Mouse (Mus musculus): ENCODE measurements around the gene Slc5a3. TPM values are rescaled to one million over a fixed set of nuclear protein-coding genes. Genes with fewer than 3 reads are reported as not detected.

Gene Slc5a3
- 10 to 100 TPM; 31.7 to 52.8 (median 41.2) TPM for total RNA-seq (2022)

DNA sequence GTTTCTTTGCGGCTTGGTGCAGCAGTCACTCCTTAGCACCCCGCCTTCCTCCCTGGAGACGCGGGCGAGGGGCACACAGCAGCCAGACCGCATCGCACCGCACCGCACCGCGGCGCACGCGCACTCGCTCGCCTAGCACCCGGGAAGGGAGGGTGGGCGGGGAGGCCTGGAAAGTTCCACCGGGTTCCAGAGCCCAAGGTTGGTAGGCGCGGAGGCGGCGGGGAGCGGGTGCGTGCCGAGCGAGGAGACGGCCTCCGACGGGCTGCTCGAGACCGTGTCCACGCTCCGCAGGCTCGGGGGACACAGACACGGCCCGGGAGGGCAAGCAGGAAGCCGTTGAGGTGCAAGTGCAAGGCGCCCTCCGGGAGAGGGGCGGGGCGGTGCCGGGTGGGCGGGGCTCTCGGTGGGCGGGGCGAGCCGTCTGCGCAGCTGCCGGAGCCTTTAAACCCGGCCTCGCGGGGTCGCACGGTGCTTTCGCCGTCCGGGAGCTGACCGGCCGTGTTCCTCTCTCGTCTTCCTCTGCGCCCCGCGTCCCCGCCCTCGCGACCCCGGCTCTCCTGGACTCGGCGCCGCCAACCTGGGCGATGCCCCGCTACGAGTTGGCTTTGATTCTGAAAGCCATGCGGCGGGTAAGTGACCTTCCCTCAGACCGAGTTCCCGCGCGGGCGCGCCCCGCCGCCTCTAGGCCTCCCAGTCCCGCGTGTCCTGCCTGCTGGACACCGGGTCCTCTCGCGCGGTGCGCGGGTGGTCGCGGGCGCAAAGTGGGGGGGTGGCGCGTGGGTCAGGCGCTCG lies at the start of gene Slc5a3, which contains the start of the genes Mrps6 and Gm49711:
Gene Slc5a3, plus strand, starts transcription at position 471 of the 792 bp plus-strand sequence.
Gene Mrps6, plus strand, starts transcription at position 419 of the 792 bp plus-strand sequence.
Gene Gm49711, plus strand, starts transcription at position 465 of the 792 bp plus-strand sequence.
- DNase-seq (ENCODE audit: low spot score in 2 of 2) = peak; percentile 70 to 85

DNA sequence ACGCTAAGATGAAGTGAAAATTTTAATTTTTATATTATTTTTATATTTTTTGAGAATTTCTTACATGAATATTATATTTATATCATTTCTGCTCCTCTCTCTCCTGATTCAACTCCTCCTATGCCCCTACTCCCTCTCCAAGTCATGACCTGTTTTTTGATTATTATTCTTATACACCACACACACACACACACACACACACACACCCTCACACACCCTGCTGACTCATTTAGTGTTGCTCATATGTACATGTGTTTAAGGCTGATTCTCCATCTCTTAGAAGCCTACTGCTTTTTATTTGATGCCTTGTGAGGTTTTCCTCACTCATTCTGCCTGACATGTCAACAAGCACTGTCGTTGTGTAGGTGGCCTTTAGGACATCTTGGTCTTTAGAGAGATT lies 48.5 kb upstream of the Slc5a3 start:
- no peak for DNase-seq (ENCODE audit: low spot score in 2 of 2)

DNA sequence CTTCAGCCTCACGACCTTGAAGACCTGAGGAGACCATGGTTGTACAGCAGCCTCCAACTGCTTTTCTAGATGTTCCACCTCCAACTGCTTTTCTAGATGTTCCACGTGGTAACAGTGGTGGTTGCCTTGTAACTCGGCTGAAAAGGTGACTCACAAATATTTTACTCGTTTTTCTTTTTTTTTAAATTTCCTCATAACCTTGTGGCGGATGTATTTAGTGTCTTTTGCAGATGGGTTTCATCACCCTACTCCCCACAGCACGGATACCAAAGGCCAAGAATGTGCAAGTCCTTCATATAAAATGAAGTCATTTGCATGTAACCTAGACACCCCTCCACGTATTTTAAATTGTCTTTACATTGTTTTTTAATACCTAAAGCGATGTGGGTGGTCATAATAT lies 41.3 kb upstream of the Slc5a3 start:
- DNase-seq (ENCODE audit: low spot score in 2 of 2) = no peak

DNA sequence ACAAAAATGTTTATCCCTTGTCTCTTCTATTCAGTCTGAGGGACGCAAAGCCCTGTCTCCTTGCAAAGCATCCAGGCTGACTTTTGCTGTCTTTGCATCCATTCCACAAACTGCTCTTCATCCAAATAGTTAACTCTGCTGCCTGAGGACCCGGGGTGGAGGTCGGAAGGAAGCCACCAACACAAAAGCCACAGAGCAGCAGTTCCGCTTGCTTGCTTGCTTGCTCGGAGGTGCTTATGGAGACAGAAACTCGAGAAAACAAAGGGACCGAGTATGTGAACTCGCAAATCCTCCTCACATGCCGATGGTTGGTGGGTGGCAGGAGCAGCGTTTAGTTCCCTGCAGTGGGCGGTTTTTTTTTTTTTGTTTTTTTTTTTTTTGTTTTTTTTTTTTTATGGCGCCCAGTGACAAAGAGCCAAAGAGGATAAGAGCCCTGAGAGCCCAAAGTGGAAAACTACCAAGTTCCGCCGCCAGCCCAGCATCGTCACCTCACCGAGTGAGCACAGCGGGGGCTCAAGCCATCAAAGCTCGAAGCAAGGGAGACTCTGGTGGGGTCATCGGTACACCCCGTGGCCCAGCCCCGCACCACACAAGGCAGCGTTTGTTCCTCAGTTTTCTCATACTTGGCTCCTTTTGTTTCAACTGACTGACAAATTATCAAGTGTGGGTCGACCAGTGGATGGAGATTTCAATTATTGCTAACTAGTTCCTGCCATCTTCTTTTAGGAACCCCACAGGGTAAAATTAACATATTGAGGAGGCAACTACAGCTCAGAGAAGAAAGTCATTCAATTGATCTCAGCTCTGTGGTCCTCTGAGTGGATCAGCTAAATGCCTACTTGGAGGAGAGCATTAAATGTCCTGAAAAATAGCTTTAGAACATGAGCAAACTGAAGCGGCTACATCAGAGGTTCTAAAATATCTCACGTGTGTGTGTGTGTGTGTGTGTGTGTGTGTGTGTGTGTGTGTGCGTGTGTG lies 38.7 kb upstream of the Slc5a3 start:
- peak in 1 of 2 experiments; percentile 18 for DNase-seq (ENCODE audit: low spot score in 2 of 2)

DNA sequence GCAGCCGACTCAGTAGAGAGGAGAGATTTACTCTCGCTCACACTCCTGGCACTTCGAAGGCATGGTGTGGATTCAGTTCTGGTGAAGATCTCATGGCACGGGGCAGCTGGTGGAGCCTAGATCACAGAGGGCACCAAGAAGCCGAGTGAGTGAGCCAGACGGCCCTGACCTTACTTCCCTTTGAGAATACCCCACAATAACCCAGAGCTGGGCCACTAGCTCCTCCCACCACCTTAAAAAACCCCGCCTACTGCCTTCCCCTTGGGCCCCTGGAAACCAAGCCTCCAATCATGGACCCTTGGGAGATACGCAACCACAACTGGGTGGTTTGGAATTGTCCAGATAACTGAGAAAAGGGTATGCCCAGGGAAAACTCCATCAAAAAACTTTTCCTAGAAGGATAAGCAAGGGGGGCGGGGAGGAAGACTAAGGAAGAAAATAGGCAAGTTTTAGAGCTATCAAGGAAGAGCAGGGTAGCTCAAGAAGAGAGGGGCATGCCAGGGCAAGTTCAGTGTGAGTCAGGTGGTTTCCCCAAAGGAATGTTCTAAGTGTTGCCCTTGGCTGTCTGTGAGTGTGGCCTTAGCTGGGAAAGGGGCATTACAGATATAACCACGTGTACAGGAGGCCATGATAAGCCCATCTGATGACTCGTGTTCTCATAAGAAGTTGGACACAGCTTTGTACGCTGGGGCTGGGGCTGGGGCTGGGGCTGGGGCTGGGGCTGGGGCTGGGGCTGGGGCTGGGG lies 36.3 kb upstream of the Slc5a3 start:
- no peak for DNase-seq (ENCODE audit: low spot score in 2 of 2)

DNA sequence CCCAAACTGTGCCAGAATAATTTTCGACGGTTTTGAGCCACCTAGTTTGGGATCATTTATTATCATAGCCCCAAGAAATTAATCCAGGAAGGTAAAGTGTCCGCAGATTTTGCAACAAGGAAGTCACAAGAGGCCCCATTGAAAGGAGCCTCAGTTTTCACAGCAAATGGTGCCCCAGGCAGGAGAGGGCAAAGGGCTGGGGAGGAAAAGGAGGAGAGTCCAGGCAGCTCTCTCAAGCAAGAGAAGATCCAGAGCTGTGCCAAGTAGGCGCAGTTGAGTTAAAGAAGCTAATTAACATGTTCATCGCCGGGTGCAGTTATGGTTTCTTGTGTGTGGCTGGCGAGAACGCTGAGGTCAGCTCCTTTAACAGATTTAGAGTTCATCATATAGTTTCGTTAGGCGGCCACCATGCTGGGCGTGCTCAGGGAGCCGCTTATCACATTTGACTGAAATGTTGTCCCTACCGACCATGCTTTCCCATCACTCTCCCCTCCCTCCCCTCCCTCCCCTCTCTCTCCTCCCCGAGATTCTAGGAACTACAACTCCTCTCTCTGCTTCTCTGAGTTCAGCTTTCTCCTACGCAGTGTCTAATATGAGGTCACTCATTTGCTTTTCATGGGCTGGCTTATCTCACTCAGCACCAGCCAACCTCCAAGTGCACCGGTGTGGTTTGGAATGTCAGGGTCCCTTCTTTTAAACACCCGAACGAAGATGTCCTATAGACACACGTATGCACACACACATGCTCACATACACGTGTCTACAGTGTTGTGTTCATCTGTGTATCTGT lies 35.4 kb upstream of the Slc5a3 start:
- no peak for DNase-seq (ENCODE audit: low spot score in 2 of 2)

DNA sequence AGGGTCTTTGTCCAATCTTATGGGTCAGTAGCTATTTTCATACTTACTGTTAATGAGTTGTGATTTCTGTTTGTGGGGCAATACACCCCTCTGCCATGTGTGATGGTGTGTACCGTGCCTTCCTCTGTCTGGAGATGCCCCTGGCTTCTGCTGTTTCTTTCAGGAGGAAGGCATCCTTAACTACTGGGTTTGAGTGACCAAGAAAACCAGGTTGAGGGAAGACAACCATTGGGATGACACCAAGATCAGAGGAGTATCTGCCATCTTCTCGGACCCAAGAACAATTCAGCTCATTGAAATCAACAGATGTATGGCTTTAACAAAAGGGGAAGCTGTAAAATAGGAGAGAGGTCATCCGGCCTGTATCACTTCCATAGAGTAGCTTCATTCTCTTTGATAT lies 24.8 kb upstream of the Slc5a3 start:
- DNase-seq (ENCODE audit: low spot score in 2 of 2) = no peak

DNA sequence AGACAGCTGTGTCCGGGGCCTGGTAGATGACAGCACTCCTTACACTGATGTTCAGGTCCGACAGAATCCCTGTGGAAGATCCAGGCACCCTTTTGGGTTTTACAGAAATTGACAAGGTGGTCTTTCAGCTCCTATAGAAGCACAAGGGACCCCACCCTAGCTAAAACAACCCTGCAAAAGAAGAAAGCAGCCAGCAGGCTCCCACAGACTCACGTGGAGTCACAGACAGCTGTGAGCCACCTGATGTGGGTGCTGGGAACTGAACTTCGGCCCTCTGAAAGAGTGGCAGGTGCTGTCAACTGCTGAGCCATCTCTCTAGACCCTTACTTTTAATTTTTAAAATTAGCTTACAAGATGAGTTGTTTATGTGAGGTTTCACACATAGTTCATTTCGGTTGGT lies 23.4 kb upstream of the Slc5a3 start:
- DNase-seq (ENCODE audit: low spot score in 2 of 2) = no peak

DNA sequence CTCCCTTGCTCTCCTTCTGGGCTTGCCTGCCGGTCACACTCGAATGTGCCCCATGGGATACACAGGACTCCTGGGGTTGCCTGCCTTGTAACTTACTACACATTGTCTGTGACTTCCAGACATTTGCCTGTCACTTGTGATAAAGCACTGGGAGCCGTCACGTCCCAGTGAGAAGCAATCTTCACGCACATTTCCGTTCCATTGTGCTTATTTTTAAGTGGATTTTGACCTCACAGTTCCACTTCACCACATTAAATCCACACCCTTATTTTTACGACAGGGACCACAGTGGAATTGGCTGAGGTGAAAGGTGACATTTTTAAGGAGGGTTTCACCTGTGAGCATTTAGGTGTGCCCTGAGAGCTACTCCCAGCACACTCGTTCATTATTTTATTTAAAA lies 21.4 kb upstream of the Slc5a3 start:
- no peak for DNase-seq (ENCODE audit: low spot score in 2 of 2)

DNA sequence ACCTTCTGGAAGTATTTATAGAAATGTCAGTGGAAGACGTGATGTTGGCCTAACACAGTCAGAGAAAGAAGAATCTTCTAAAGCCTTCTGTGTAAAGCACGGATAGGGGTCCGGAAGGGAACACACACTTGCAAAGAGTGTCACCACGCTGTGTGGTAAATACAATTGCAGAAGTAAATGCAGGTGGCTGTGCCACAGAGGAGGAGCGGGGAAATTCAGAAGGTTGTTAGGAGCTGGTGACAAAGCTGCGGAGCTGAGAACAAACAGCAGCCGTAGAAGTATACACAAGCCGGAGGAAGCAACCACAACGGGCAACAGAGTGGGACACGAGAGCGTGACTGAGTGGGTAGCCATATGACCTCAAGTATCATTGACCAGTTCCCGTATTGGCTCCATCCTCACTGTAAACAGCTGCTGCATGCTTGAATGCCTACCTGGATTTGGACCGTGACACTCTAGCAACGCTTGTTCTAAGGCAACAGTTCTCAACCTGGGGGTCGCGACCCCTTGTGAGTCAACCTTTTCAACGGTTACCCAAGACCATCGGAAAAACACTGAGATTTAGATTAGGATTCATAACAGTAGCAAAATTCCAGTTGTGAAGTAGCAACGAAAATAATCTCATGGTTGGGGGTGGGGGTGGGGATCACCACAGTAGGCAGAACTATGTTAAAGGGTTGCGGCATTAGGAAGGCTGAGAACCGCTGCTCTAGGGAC lies 20.1 kb upstream of the Slc5a3 start:
- DNase-seq (ENCODE audit: low spot score in 2 of 2) = no peak

DNA sequence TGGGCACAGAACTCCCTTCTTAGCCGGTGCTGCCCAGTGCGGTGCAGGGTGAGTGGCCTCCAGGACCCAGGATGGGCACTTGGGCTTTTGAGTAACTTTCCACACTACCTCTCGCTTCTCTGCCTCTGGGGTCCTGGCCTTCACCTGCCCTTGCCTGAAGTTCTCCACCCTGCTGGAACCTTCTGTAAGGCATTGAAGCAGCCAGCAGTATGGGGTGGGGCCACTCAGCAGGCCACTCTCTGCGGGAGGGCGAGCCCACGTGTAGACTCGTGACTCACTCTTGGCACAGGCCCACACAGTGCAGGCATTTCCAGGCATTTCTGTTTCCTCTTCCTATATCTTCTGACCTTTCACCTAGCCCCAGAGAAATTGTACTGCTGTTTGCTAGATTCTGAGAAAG lies 18.7 kb upstream of the Slc5a3 start:
- DNase-seq (ENCODE audit: low spot score in 2 of 2) = no peak

DNA sequence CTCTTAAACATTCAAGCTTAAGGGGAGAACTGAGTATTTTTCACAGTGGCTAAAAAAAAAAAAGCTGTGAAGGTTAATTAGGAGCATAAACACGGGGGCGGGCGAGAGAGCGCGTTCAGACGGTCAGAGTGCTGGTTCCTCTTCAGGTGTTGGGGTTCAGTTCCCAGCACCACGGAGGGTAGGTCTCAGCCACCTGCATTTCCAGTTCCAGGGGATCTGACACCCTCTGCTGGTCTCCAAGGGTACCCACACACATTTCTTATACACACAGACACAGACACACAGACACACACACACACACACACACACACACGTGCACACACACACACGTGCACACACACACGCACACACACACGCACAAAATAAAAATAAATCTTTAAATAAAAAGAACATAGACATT lies 18.2 kb upstream of the Slc5a3 start:
- no peak for DNase-seq (ENCODE audit: low spot score in 2 of 2)

DNA sequence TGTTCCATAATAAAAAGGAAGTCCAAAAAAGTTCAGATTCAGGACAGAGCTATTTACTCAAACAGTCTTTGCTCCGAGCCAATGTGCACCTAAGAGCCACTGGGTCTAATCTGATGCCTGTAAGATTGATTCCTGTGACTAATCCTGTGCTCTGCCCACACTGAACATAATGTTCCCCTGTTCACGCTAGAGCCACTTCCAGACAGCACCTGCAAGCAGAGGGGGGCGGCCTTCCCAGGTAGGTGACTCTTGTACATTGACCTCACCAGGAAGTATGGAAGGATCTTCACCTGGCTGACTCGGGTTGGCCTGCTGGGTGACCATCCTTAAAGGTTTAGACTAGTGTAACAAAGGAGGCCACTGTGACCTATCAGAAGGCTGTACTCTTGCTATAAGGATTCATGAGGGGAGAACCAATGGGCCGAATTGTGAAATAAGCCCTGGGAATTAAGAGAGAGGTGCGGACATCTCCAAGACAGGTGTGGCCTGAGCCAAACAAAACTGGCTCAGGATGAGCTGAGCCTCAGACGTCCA lies 6.3 kb upstream of the Slc5a3 start:
- DNase-seq (ENCODE audit: low spot score in 2 of 2) = no peak

DNA sequence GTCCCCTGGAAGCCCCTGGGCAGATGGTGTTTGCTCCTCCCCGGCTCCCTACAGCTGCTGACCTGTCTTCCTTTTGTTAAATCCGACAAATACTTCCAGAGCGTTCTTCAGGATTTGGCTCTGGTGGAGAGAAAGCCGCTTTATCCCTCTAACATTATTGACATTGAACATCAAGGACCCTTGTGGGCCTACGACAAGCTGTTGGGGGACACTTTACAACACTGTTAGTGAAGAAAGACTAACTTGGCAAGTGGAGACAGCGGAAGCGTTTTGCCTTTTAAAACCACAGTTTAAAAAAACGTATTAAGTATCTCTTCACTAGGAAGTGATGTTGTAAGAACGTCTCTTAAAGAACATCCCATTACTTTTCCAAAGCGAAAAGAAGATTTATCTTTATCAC lies 5.6 kb upstream of the Slc5a3 start:
- no peak for DNase-seq (ENCODE audit: low spot score in 2 of 2)

DNA sequence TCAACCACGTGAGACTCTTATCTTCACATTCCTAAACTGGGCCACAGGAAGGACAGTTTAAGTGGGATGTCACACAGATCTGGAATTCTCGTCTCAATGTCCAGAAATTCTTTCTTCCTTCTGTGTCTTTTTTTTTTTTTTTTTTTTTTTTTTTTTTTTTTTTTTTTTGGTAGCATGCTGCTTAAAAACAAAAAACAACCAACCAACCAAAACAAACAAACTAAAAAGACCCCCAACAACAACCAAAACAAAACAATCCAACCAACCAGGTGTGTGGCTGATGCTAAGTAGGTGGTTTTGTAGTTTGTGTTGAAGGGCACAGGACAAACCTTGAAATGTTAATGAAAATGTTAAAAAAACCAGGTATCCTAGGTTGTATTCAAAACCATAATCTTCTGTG lies 1.4 kb upstream of the Slc5a3 start:
- no peak for DNase-seq (ENCODE audit: low spot score in 2 of 2)

DNA sequence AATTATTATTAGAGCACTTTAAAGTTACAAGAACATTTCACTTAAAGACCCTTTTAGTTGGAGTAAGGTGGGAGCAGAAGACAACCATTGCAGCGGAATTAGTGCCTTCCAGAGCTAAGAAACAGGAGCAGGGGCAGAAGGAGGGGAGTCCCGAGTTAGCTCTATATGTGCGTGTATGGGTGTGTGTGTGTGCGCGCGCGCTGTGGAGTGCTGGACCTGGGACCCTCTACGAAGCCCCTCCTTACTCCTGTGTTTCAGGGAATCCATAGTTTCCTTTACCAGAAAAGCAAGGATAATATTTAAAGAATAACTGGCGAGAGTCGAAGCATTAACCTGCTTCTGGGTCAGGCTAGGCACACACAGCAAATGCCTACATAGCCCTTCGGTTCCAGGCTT lies 668 bp upstream of the Slc5a3 start:
- no peak for DNase-seq (ENCODE audit: low spot score in 2 of 2)

DNA sequence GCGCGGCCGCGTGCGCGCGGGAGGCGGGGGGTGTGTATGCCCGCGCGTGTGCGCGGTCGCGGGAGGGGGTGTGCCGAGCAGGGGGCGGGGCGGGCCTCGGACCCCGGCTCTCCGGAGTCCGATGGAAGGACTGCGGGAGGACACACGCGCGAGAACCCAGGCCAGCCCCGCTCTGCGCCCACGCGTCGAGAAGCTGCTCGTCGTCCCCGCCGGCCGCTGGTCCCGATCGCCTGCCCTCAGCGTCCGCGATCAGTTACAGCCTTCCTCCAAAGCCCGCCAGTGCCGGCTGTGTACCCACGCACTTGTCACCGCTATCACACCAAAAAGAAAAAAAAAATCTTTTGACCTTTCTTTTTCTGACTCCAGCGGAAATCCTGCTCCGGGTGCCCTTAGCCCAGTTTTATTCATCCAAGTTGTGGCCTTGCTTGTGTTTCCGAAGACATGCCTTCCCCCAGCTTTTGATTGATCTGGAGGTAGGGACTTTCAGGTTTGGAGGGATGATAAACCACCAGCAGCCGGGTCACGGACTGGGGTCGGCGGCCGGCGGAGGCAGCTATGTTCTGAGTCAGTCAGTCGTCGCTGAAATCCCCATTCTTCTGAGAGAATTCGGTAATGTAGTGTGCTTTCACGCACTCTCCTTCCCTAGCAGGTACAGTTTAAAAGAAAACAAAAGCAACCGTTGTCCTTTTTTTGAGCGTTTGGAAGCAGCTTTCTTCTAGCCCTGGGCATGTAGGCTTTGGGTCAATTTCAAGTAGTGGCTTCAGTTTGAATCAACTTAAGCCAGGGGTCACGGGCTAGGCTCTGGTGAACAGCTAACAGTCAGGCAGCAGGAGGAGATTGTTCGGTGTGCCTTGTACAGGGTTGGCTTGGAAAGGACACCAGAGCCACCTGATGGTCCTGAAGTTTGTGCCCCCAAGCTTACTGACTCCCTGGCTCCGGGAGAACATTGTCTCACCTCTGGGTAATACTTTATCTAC lies 810 bp downstream of the Slc5a3 start:
- DNase-seq (ENCODE audit: low spot score in 2 of 2) = peak in 1 of 2 experiments; percentile 15

DNA sequence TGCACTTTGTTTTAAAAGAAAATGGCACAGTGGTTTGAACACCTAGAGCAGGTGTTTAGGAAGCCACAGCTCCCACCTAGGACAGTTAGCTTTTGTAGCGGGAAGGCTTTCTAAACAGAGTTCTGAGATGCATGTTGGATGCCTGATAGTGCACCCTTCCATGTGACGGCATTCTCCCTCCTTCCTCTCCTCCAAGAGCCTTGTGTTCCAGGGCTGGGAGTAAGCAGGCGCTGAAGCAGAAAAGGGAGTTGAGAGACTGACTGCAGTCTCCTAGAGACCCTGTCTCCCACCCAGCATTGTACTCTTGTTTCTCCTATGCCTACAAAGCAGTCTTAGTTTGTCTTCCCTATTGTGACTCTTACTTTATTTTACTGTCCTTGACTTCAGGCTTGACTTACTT lies 2.1 kb downstream of the Slc5a3 start:
- no peak for DNase-seq (ENCODE audit: low spot score in 2 of 2)

DNA sequence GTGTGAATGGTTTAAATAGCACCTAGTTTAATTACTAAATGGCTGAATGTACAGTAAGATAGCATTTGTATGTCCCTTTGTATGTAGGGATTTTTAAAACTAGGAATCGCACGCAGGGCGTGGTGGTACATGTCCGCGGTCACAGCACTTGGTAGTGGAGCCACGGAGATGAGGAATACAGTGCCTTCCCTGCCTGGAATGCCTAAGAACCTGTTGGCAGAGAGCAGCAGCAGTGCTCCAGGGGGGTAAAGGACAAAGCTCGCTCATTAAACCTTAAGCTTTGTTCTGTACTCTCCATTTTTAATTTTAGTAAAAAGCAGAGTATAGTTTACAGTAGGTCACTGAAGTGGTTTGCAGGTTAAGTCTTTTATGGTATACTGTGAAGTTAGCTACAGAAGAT lies 3.5 kb downstream of the Slc5a3 start:
- DNase-seq (ENCODE audit: low spot score in 2 of 2) = no peak
